Mouse (Mus musculus): ENCODE data around the gene Ier5l. TPM values are rescaled to one million over a fixed set of nuclear protein-coding genes. Genes with fewer than 3 reads are reported as not detected.
A peak's percentile ranks its signal among the peaks of the same experiment; 100 is the strongest.

The Ier5l gene
- polyA plus RNA-seq, 1 experiment from 2014 or later, result 5.5 TPM

- Histone ChIP-seq H3K4me2 (replicated peaks; ENCODE audit: low read depth, low read length) (0 out of 2 replicates have a peak overlapping the region, but pooled peaks have one; percentile 33), H3K9me3 (ENCODE audit: control insufficient read depth, low read length) (no peaks in the 10 kb centered on the region; the same call in 1 of the 2 replicates), H3K4me1 (ENCODE audit: control insufficient read depth, insufficient read depth, low read length) (peaks cover 5% of the 10 kb centered on the region; the same call in 1 of the 2 replicates), H3K27me3 (ENCODE audit: control insufficient read depth, insufficient read depth, low read length) (no peaks in the 10 kb centered on the region), H3K9ac (ENCODE audit: low read depth, low read length) (no peak overlapping the region), H3K27ac (ENCODE audit: low read depth, low read length) (no peak overlapping the region), H3K4me3 (ENCODE audit: low read length) (no peak overlapping the region), H3K36me3 (ENCODE audit: control insufficient read depth, insufficient read depth, low read length) (no peaks in the 10 kb centered on the region)
- WGBS, result 77% methylated on average over 8 of the region's 8 CpGs
- peak; percentile 44; the same call in 1 of the 2 replicates for ATAC-seq (ENCODE audit: low FRiP score, low TSS enrichment)
These were observed 21.2 kb upstream of the Ier5l start for GRCm38 (mm10) chr2:30495000-30495908.

GRCm38 (mm10) chr2:30490384-30490783 lies 16.4 kb upstream of the Ier5l start:
- H3K9ac ChIP-seq (ENCODE audit: low read depth, low read length), result no peak overlapping the region
- no peak overlapping the region for H3K4me2 ChIP-seq (replicated peaks; ENCODE audit: low read depth, low read length)
- H3K27ac ChIP-seq (ENCODE audit: low read depth, low read length), result no peak overlapping the region
- H3K27me3 ChIP-seq (ENCODE audit: control insufficient read depth, insufficient read depth, low read length), result no peaks in the 10 kb centered on the region
- no peaks in the 10 kb centered on the region for H3K36me3 ChIP-seq (ENCODE audit: control insufficient read depth, insufficient read depth, low read length)
- H3K9me3 ChIP-seq (ENCODE audit: control insufficient read depth, low read length), result no peaks in the 10 kb centered on the region
- no peak for ATAC-seq (ENCODE audit: low FRiP score, low TSS enrichment)
- H3K4me1 ChIP-seq (ENCODE audit: control insufficient read depth, insufficient read depth, low read length), result no peaks in the 10 kb centered on the region
- no peak overlapping the region for H3K4me3 ChIP-seq (ENCODE audit: low read length)
- WGBS, result 63% methylated on average over 2 of the region's 2 CpGs

- Histone ChIP-seq H3K4me1 (ENCODE audit: control insufficient read depth, insufficient read depth, low read length) (0 out of 2 replicates have a peak, but pooled peaks cover 7% of the 10 kb centered on the region), H3K27ac (ENCODE audit: low read depth, low read length) (no peak overlapping the region), H3K4me2 (replicated peaks; ENCODE audit: low read depth, low read length) (no peak overlapping the region), H3K4me3 (ENCODE audit: low read length) (no peak overlapping the region), H3K9ac (ENCODE audit: low read depth, low read length) (no peak overlapping the region), H3K36me3 (ENCODE audit: control insufficient read depth, insufficient read depth, low read length) (no peaks in the 10 kb centered on the region), H3K27me3 (ENCODE audit: control insufficient read depth, insufficient read depth, low read length) (no peaks in the 10 kb centered on the region), H3K9me3 (ENCODE audit: control insufficient read depth, low read length) (no peaks in the 10 kb centered on the region)
- WGBS, result 37% methylated on average over 7 of the region's 7 CpGs
- no peak for ATAC-seq (ENCODE audit: low FRiP score, low TSS enrichment)
These were observed 13.6 kb upstream of the Ier5l start for GRCm38 (mm10) chr2:30487597-30487996.

- WGBS, result 73% methylated on average over 1 of the region's 1 CpGs
- Histone ChIP-seq H3K27ac (ENCODE audit: low read depth, low read length) (no peak overlapping the region), H3K4me1 (ENCODE audit: control insufficient read depth, insufficient read depth, low read length) (0 out of 2 replicates have a peak, but pooled peaks cover 13% of the 10 kb centered on the region), H3K4me3 (ENCODE audit: low read length) (no peak overlapping the region), H3K9ac (ENCODE audit: low read depth, low read length) (no peak overlapping the region), H3K27me3 (ENCODE audit: control insufficient read depth, insufficient read depth, low read length) (no peaks in the 10 kb centered on the region), H3K4me2 (replicated peaks; ENCODE audit: low read depth, low read length) (no peak overlapping the region), H3K36me3 (ENCODE audit: control insufficient read depth, insufficient read depth, low read length) (no peaks in the 10 kb centered on the region), H3K9me3 (ENCODE audit: control insufficient read depth, low read length) (no peaks in the 10 kb centered on the region)
- ATAC-seq (ENCODE audit: low FRiP score, low TSS enrichment), result no peak
These were observed 4.5 kb upstream of the Ier5l start for GRCm38 (mm10) chr2:30478526-30478925.

- Histone ChIP-seq H3K4me1 (ENCODE audit: control insufficient read depth, insufficient read depth, low read length) (0 out of 2 replicates have a peak, but pooled peaks cover 12% of the 10 kb centered on the region), H3K27ac (ENCODE audit: low read depth, low read length) (no peak overlapping the region), H3K4me3 (ENCODE audit: low read length) (no peak overlapping the region), H3K4me2 (replicated peaks; ENCODE audit: low read depth, low read length) (no peak overlapping the region), H3K9me3 (ENCODE audit: control insufficient read depth, low read length) (no peaks in the 10 kb centered on the region), H3K27me3 (ENCODE audit: control insufficient read depth, insufficient read depth, low read length) (no peaks in the 10 kb centered on the region), H3K9ac (ENCODE audit: low read depth, low read length) (no peak overlapping the region), H3K36me3 (ENCODE audit: control insufficient read depth, insufficient read depth, low read length) (no peaks in the 10 kb centered on the region)
- 68% methylated on average over 2 of the region's 2 CpGs for WGBS
- no peak for ATAC-seq (ENCODE audit: low FRiP score, low TSS enrichment)
These were observed 2.2 kb upstream of the Ier5l start for GRCm38 (mm10) chr2:30476241-30476640.

- Histone ChIP-seq H3K27ac (ENCODE audit: low read depth, low read length) (no peak overlapping the region), H3K27me3 (ENCODE audit: control insufficient read depth, insufficient read depth, low read length) (no peaks in the 10 kb centered on the region), H3K4me2 (replicated peaks; ENCODE audit: low read depth, low read length) (no peak overlapping the region), H3K9ac (ENCODE audit: low read depth, low read length) (no peak overlapping the region), H3K4me3 (ENCODE audit: low read length) (no peak overlapping the region), H3K36me3 (ENCODE audit: control insufficient read depth, insufficient read depth, low read length) (no peaks in the 10 kb centered on the region), H3K4me1 (ENCODE audit: control insufficient read depth, insufficient read depth, low read length) (0 out of 2 replicates have a peak, but pooled peaks cover 16% of the 10 kb centered on the region), H3K9me3 (ENCODE audit: control insufficient read depth, low read length) (no peaks in the 10 kb centered on the region)
- 89% methylated on average over 7 of the region's 7 CpGs for WGBS
- ATAC-seq (ENCODE audit: low FRiP score, low TSS enrichment), result no peak
These were observed 1.4 kb upstream of the Ier5l start for GRCm38 (mm10) chr2:30475457-30475856.

- Histone ChIP-seq H3K4me1 (ENCODE audit: control insufficient read depth, insufficient read depth, low read length) (0 out of 2 replicates have a peak, but pooled peaks cover 16% of the 10 kb centered on the region), H3K9me3 (ENCODE audit: control insufficient read depth, low read length) (no peaks in the 10 kb centered on the region), H3K4me2 (replicated peaks; ENCODE audit: low read depth, low read length) (peak overlapping the region; percentile 99), H3K36me3 (ENCODE audit: control insufficient read depth, insufficient read depth, low read length) (no peaks in the 10 kb centered on the region), H3K27ac (ENCODE audit: low read depth, low read length) (no peak overlapping the region), H3K27me3 (ENCODE audit: control insufficient read depth, insufficient read depth, low read length) (no peaks in the 10 kb centered on the region), H3K4me3 (ENCODE audit: low read length) (peak overlapping the region; percentile 97), H3K9ac (ENCODE audit: low read depth, low read length) (peak overlapping the region; percentile 96)
- ATAC-seq (ENCODE audit: low FRiP score, low TSS enrichment), result no peak
- 28% methylated on average over 4 of the region's 4 CpGs for WGBS
These were observed 757 bp upstream of the Ier5l start for GRCm38 (mm10) chr2:30474776-30475175.

- WGBS, result under 1% methylated on average over 46 of the region's 80 CpGs
- no peaks in the 10 kb centered on the region for H3K36me3 ChIP-seq (ENCODE audit: control insufficient read depth, insufficient read depth, low read length)
- peak overlapping the region; percentile 99 for H3K4me2 ChIP-seq (replicated peaks; ENCODE audit: low read depth, low read length)
- no peaks in the 10 kb centered on the region for H3K9me3 ChIP-seq (ENCODE audit: control insufficient read depth, low read length)
- H3K27me3 ChIP-seq (ENCODE audit: control insufficient read depth, insufficient read depth, low read length), result no peaks in the 10 kb centered on the region
- H3K27ac ChIP-seq (ENCODE audit: low read depth, low read length), result peak overlapping the region; percentile 97
- H3K4me3 ChIP-seq (ENCODE audit: low read length), result peak overlapping the region; percentile 97
- peak; percentile 30 for ATAC-seq (ENCODE audit: low FRiP score, low TSS enrichment)
- peak overlapping the region; percentile 96 for H3K9ac ChIP-seq (ENCODE audit: low read depth, low read length)
- H3K4me1 ChIP-seq (ENCODE audit: control insufficient read depth, insufficient read depth, low read length), result 0 out of 2 replicates have a peak, but pooled peaks cover 16% of the 10 kb centered on the region
These were observed 488 bp downstream of the Ier5l start for GRCm38 (mm10) chr2:30473431-30474031.

All from kidney, embryonic 14.5 days (tissue).